Mouse (Mus musculus): ENCODE measurements around the gene Gm9837.
"Not testable (repeated sequence)": the region's sequence is repeated elsewhere in the genome, so short reads cannot be mapped to it uniquely, and the experiment has no call there.

The Gm9837 gene

GRCm38 (mm10) chr11:53456474-53457371 lies 13.6 kb downstream of the Gm9837 start, which contains the start of the genes Gm10447 and Shroom1:
Gene Gm10447 (minus strand): TSS chr11:53457110.
Gene Shroom1 (plus strand): TSS chr11:53457205.
- no peak for DNase-seq

DNA sequence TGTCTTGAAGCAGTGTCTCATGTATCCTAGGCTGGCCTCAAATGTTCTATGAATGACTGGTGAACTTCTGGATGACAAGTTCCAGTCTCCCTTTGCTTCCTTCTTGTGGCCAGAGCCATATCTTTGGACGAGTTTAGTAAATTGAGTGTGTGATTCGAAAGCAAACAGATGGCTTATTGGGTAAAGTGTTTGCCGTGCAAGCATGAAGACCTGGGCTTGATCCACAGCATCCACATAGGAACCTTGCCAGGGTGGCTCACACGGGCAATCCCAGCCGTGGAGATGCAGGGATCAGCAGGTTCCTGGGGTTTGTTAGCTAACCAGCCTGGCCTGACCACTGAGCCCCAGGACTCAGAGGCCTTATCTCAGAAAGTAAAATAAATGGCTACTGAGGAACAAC lies 17.2 kb downstream of the Gm9837 start:
- DNase-seq, result no peak

- DNase-seq, result no peak
Observed at GRCm38 (mm10) chr11:53452396-53452795, 17.9 kb downstream of the Gm9837 start.

GRCm38 (mm10) chr11:53451361-53451760 lies 18.9 kb downstream of the Gm9837 start:
- DNase-seq, result no peak

DNA sequence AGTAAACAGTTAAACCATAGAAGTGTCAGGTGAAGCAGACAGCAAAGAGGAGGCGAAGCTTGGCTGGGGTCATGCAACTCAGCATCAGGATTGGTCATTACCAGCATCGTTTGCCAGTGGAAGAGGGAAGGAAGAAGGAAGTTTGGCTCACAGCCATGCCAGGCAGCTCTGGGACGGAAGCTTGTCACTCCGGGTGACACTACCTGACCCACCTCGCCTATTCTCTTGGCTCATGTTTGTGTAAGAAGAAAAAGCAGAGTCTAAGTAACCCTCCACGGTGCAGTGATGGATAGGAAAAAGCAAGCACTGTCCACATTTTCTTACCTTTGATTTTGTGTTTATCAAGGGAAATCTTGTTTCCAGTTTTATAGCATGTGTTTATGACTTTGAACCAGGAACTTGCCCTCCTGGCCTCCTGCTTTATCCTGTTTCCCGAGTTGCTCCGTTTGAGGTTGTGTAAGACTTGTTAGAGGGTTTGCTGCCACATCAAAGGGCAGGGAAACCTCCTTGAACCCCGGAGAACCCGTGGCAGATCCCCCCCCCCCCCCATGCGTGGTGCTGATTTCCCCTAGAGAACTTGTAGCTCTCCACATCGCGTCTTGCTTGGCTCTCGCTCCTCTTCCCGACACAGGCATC lies 20.1 kb downstream of the Gm9837 start:
- DNase-seq, result peak; percentile 19 to 39

DNA sequence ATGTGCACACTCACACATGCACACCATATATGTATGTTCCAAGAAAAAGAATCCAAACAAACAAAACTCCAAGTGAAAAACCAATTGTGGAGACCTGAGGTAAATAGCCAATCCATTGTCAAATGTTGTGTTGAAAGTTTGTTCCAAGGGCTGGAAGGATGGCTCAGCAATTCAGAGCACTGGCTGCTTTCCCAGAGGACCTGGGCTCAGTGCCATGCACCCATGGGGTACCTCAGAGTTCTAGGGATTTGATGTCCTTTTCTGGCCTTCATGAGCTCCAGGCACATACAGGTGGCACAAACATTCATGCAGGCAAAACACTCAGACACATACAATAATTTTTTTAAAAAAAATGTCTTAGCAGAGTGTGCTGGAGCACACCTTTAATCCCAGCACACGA lies 21.8 kb downstream of the Gm9837 start:
- DNase-seq, result no peak

DNA sequence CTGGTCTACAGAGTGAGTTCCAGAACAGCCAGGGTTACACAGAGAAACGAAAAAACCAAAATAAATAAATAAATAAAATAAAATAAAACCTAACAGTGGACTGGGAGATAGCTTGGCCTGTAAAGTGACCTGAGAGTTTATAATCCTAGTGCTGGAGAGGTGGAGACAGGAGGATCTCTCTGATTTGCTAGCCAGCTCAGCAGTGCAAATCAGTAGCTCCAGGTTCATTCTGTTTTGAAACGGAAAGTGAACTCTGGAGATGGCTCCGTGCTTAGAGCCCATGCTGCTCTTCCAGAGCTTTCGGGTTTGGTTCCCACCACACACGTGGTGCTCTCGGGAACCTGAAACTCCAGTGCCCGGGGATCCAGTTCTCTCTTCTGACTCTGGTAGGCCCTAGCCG lies 22.3 kb downstream of the Gm9837 start:
- no peak for DNase-seq

- DNase-seq, result no peak
Observed at GRCm38 (mm10) chr11:53446183-53446582, 24.1 kb downstream of the Gm9837 start.

GRCm38 (mm10) chr11:53445562-53445961 lies 24.7 kb downstream of the Gm9837 start:
- DNase-seq, result no peak

- DNase-seq, result peak; percentile 37 to 41
Observed at GRCm38 (mm10) chr11:53443861-53444260, 26.4 kb downstream of the Gm9837 start.

GRCm38 (mm10) chr11:53441921-53442320 lies 28.4 kb downstream of the Gm9837 start:
- DNase-seq, result peak; percentile 50 to 60

DNA sequence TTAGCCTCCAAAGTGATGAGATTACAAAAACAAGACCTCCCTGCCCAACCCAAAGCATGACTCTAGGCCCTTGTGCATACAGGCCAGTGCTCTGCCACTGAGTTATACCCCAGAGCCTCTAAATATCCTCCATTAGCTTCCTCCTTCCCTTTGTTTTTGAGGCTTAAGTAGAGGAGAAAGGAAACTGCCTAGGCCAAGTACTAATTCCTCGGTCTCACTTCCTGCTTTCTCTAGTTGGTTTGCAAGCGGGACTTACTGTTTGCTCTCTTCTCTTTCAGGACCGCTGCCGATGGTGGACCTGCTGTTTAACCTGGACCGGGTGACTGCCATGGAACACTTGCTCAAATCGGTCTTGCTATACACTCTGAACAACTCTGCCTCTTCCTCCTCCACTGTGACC lies 33.9 kb downstream of the Gm9837 start:
- DNase-seq, result no peak

- DNase-seq, result no peak
Observed at GRCm38 (mm10) chr11:53435504-53435903, 34.8 kb downstream of the Gm9837 start.

DNA sequence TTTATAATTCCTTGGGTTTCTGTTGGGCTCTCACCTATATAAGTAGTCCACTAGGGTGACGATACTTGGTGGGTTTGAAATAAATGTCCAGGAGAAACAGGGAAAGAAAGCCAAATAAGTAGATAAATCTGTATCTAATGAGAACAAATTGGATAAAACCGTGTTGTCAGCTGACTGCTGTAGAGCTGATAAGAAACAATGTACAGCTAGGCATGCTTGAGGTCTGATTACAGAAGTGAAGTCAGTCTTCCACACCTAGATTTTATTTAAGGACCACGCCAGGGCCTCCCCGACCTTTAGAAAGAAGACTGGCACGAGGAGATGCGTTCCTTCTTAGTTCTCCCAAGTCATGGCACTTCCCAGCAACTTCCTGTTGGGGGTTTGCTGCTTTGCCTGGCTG lies 37.2 kb downstream of the Gm9837 start:
- no peak for DNase-seq

DNA sequence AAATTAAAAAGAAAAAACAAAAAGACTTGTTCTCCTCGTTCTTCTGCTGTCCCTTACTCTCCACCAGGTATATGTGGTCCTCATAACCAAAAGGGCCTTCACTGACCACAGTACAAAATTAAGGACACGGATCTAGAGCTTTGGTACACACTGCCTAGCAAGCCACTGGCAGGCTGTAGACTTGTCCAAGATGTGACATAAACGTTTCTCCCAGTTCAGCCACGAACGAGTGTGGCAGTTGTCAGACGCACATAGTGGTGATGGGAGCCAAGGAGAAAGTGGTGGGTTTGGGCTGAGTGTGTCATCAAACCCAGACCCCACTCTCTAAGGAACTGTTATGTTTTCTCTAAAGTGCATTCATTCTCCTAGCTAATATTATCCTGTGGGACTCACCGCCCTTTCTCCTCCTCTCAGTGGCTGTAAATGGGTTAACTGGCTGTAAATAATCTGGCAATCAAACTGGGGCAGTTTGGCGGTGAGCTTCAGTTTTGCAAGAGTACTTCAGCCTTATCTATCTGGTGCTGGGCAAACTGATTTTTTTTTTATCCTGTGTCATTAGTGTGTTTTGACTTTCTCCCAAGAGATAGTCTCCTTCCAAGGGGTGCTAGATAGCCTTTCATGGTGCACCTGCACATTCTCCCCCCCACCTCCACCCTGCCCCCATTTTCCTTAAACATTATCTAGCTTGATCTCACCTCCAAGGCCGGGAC lies 38.8 kb downstream of the Gm9837 start:
- no peak for DNase-seq

DNA sequence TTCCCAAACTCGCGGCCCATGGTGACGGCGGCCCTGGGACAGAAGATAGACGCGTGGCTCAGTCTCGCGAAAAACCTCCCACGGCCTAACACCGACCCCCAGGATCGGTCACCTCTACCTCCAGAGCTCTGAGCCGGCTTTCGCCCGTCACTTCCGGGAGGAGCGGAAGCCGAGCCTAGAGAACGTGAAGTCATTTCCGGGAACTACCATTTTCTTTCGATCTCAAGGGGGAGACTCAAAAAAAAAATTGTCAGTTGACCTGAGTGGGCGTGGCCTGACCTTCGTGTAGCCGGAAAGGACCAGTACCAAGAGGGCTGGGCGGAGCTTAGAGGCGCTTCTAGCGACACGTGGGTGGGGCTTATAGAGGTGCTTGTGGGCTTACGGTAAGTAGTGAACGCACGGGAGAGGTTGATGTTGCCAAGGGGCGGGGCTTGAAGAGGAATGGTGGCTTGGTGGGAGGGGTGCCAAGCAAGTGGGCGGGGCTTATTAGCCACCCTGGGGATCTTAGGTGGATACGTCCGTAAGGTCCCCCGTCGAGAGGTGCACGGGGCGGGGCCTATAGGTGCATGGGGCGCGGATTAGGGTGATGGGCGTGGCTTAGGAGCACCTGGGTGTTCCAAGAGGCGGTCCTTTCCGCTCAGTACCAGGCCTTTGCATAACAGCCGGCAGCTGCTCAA lies 39.5 kb downstream of the Gm9837 start, which contains the start of the genes Uqcrq and Gdf9:
Gene Uqcrq, minus strand, starts transcription at position 162 of the 677 bp plus-strand sequence.
Gene Gdf9, plus strand, starts transcription at position 354 of the 677 bp plus-strand sequence.
- peak; percentile 99 for DNase-seq

DNA sequence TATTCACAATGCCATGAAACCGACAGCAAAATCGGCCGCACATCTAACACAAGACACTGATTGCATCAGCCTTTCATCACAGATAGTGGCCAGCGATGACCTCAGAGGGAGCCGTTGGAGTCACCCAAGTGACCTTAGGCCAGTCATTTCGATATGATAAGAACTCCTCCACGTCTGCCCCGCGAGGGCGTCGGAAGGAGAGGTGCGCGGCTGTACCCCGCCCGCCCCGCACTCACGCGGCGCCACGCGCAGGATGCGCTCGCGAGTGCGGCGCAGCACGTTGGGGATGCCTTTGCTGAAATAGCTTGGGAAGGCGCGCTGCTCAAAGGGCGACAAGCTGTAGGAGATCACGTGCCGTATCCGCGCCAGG lies 40.0 kb downstream of the Gm9837 start:
- DNase-seq, result no peak

GRCm38 (mm10) chr11:53429182-53429581 lies 41.1 kb downstream of the Gm9837 start:
- no peak for DNase-seq

GRCm38 (mm10) chr11:53428716-53429057 lies 41.6 kb downstream of the Gm9837 start:
- no peak for DNase-seq

GRCm38 (mm10) chr11:53427993-53428715 lies 42.1 kb downstream of the Gm9837 start:
- DNase-seq, result no peak

DNA sequence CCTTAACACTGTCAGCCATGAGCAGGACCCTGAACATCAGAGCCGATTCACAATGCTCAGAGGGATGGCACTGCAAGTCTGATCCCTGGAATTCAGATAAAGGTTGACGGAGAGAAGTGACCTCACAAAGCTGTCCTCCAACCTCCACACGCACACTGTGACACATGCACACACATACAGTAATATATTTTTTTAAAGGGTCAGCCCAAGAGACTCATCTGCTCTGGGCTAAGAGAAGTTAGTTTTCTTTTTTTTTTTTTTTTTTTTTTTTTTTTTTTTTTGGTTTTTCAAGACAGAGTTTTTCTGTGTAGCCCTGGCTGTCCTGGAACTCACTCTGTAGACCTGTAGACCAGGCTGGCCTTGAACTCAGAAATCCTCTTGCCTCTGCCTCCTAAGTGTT lies 43.4 kb downstream of the Gm9837 start:
- DNase-seq, result not testable (repeated sequence)

GRCm38 (mm10) chr11:53425711-53426255 lies 44.5 kb downstream of the Gm9837 start:
- no peak for DNase-seq
